Mouse (Mus musculus): ENCODE data around the gene Drg1. TPM values are rescaled to one million over a fixed set of nuclear protein-coding genes. Genes with fewer than 3 reads are reported as not detected.

Drg1 gene
- polyA plus RNA-seq, 1 experiment from 2014 or later, result 211 TPM

Other genes starting within 250 kb of the Drg1 start
- gene Sfi1, start 73.0 kb downstream of the Drg1 start, polyA plus RNA-seq (2015; fragmentation: Nextera tagmentation; extraction: Ambion mirVana), result 12.3 and 13.0 TPM in 2 replicates
- 40.0 and 40.4 TPM in 2 replicates for gene Eif4enif1, start 64.0 kb downstream of the Drg1 start, polyA plus RNA-seq (2015; fragmentation: Nextera tagmentation; extraction: Ambion mirVana)
- 34.2 and 36.1 TPM in 2 replicates for gene Patz1, start 22.5 kb upstream of the Drg1 start, polyA plus RNA-seq (2015; fragmentation: Nextera tagmentation; extraction: Ambion mirVana)
- 8.5 and 8.7 TPM in 2 replicates for gene Pik3ip1, start 64.0 kb upstream of the Drg1 start, polyA plus RNA-seq (2015; fragmentation: Nextera tagmentation; extraction: Ambion mirVana)
- 60.1 and 64.0 TPM in 2 replicates for gene Limk2, start 142.8 kb upstream of the Drg1 start, polyA plus RNA-seq (2015; fragmentation: Nextera tagmentation; extraction: Ambion mirVana)
- 31.1 and 31.2 TPM in 2 replicates for gene Rnf185, start 185.9 kb upstream of the Drg1 start, polyA plus RNA-seq (2015; fragmentation: Nextera tagmentation; extraction: Ambion mirVana)
- gene Pla2g3, start 221.9 kb upstream of the Drg1 start, polyA plus RNA-seq (2015; fragmentation: Nextera tagmentation; extraction: Ambion mirVana), result 0.38 and 0.45 TPM in 2 replicates
- 4.2 and 4.6 TPM in 2 replicates for gene Inpp5j, start 238.4 kb upstream of the Drg1 start, polyA plus RNA-seq (2015; fragmentation: Nextera tagmentation; extraction: Ambion mirVana)
- 147 and 154 TPM in 2 replicates for gene Selenom, start 248.3 kb upstream of the Drg1 start, polyA plus RNA-seq (2015; fragmentation: Nextera tagmentation; extraction: Ambion mirVana)

Data from intestine, embryonic 15.5 days (tissue).